Mouse (Mus musculus): ENCODE results near the gene Ccdc87. TPM values are rescaled to one million over a fixed set of nuclear protein-coding genes. Genes with fewer than 3 reads are reported as not detected.

The Ccdc87 gene
- polyA plus RNA-seq, 1 experiment from 2014 or later = not detected

DNA sequence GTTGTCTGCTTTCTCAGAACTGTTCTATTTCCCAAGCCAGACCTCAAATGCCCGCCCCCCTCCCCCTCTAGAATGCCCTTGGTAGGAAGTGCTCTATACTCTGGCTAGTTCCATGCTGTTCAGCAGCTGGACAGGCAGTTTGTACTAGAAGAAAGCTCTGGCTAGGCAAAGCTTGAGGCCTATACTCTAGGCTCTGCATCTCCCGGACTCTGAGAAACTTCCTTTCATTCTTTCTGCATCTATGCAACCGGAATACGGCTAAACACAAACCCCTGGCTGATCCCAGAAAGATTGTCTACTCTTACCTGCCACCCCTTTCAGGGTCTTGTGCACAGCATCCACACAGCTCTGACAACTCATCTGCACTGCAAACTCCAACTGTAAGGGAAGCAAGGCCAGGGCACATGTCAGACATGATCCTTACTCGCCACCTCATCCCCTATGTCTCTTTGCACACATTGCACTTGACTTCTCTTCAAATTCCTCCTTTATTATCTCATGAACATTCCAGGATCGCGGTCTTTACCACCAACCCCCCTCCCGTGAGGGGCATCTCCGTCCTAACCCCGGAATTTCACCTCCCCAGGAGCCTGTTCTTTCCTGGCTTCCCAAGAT is 533 bp upstream of the Ccdc87 start:
- H3K4me2 ChIP-seq (ENCODE audit: low read length) = peak overlapping the region; percentile 98
- 0 out of 2 replicates have a peak, but pooled peaks cover 2% of the 10 kb centered on the region for H3K36me3 ChIP-seq (ENCODE audit: control insufficient read depth, insufficient read depth, low read length)
- peaks cover 26% of the 10 kb centered on the region for H3K27me3 ChIP-seq (ENCODE audit: control insufficient read depth, insufficient read depth, low read length)
- whole genome bisulfite sequencing = 30% methylated on average over 10 of the region's 10 CpGs
- H3K9ac ChIP-seq (ENCODE audit: low read length) = peak overlapping the region; percentile 77
- H3K27ac ChIP-seq (replicated peaks in 1 of 2; ENCODE audit: control insufficient read depth in 1 of 2, insufficient read depth in 1 of 2, low read depth in 2 of 2, low read length in 2 of 2) = 0 out of 4 replicates have a peak overlapping the region, but pooled peaks have one; percentile 2 to 8
- no peak for ATAC-seq (ENCODE audit: insufficient number of reproducible peaks, insufficient read depth, low FRiP score, low read depth)
- H3K4me3 ChIP-seq (ENCODE audit: control insufficient read depth in 1 of 2, insufficient read depth in 1 of 2, low read depth in 1 of 2, low read length in 2 of 2) = peak overlapping the region; percentile 54 to 79
- peaks cover 3 to 11% of the 10 kb centered on the region in 2 experiments; a peak in 3 of 4 replicates for H3K4me1 ChIP-seq (ENCODE audit: control insufficient read depth in 2 of 2, insufficient read depth in 2 of 2, low read length in 2 of 2)
- no peaks in the 10 kb centered on the region for H3K9me3 ChIP-seq (ENCODE audit: control insufficient read depth, low read length)

GRCm38 (mm10) chr19:4840848-4841247 is 1.7 kb downstream of the Ccdc87 start:
- H3K9ac ChIP-seq (ENCODE audit: low read length) = no peak overlapping the region
- 72% methylated on average over 9 of the region's 9 CpGs for WGBS
- no peak for ATAC-seq (ENCODE audit: insufficient number of reproducible peaks, insufficient read depth, low FRiP score, low read depth)
- 0 out of 2 replicates have a peak, but pooled peaks cover 2% of the 10 kb centered on the region for H3K36me3 ChIP-seq (ENCODE audit: control insufficient read depth, insufficient read depth, low read length)
- H3K9me3 ChIP-seq (ENCODE audit: control insufficient read depth, low read length) = no peaks in the 10 kb centered on the region
- peaks cover 26% of the 10 kb centered on the region for H3K27me3 ChIP-seq (ENCODE audit: control insufficient read depth, insufficient read depth, low read length)
- H3K4me2 ChIP-seq (ENCODE audit: low read length) = no peak overlapping the region
- no peak overlapping the region for H3K27ac ChIP-seq (replicated peaks in 1 of 2; ENCODE audit: control insufficient read depth in 1 of 2, insufficient read depth in 1 of 2, low read depth in 2 of 2, low read length in 2 of 2)
- H3K4me1 ChIP-seq (ENCODE audit: control insufficient read depth in 2 of 2, insufficient read depth in 2 of 2, low read length in 2 of 2) = peaks cover 3 to 11% of the 10 kb centered on the region in 2 experiments; a peak in 3 of 4 replicates
- no peak overlapping the region for H3K4me3 ChIP-seq (ENCODE audit: control insufficient read depth in 1 of 2, insufficient read depth in 1 of 2, low read depth in 1 of 2, low read length in 2 of 2)

DNA sequence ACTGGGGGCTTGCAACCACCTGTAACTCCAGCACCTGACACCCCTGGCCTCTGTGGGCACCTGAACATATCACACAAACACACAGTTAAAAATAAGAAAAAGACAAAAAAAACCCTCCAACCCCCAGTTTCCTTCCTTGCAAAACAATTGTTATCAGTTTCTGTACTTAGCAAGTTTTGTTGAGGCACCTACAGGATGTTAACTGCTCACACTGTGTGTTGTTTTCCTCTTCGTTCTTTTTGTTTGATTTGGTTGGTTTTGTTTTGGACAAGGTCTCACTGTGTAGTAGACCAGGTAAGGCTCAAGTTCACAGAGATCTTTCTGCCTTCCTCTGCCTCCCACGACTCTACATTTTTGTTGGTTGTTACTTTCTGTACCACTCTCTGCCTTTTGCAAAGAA is 3.4 kb downstream of the Ccdc87 start:
- Histone ChIP-seq H3K4me2 (ENCODE audit: low read length) (no peak overlapping the region), H3K9ac (ENCODE audit: low read length) (no peak overlapping the region), H3K4me1 (ENCODE audit: control insufficient read depth in 2 of 2, insufficient read depth in 2 of 2, low read length in 2 of 2) (peaks cover 3 to 11% of the 10 kb centered on the region in 2 experiments; a peak in 3 of 4 replicates), H3K27me3 (ENCODE audit: control insufficient read depth, insufficient read depth, low read length) (peaks cover 26% of the 10 kb centered on the region), H3K36me3 (ENCODE audit: control insufficient read depth, insufficient read depth, low read length) (no peaks in the 10 kb centered on the region), H3K27ac (replicated peaks in 1 of 2; ENCODE audit: control insufficient read depth in 1 of 2, insufficient read depth in 1 of 2, low read depth in 2 of 2, low read length in 2 of 2) (no peak overlapping the region), H3K4me3 (ENCODE audit: control insufficient read depth in 1 of 2, insufficient read depth in 1 of 2, low read depth in 1 of 2, low read length in 2 of 2) (no peak overlapping the region), H3K9me3 (ENCODE audit: control insufficient read depth, low read length) (no peaks in the 10 kb centered on the region)
- ATAC-seq (ENCODE audit: insufficient number of reproducible peaks, insufficient read depth, low FRiP score, low read depth) = no peak
- 45% methylated on average over 2 of the region's 2 CpGs for WGBS

DNA sequence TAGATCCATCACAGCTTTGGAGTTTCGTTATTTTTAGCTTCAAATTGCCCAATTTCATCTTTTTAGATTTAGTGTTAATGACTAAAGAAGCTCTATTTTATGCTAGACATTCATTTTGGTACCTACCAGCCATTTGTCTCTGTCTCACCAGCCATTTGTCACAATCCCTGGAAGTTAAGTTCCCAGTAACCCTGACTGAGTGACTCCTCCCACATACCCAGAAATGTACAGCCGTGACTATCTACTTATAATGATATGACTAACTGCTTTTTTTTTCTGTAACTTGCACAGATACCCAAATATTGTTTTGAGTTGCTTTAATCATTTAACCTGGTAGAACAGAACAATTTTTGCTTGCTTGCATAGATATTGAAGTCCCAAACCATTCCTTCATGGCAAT is 6.7 kb downstream of the Ccdc87 start:
- H3K4me1 ChIP-seq (ENCODE audit: control insufficient read depth in 2 of 2, insufficient read depth in 2 of 2, low read length in 2 of 2) = no peaks in the 10 kb centered on the region
- ATAC-seq (ENCODE audit: insufficient number of reproducible peaks, insufficient read depth, low FRiP score, low read depth) = no peak
- H3K27me3 ChIP-seq (ENCODE audit: control insufficient read depth, insufficient read depth, low read length) = peaks cover 17% of the 10 kb centered on the region
- H3K4me3 ChIP-seq (ENCODE audit: control insufficient read depth in 1 of 2, insufficient read depth in 1 of 2, low read depth in 1 of 2, low read length in 2 of 2) = no peak overlapping the region
- H3K36me3 ChIP-seq (ENCODE audit: control insufficient read depth, insufficient read depth, low read length) = no peaks in the 10 kb centered on the region
- 59% methylated on average over 2 of the region's 2 CpGs for WGBS
- no peak overlapping the region for H3K9ac ChIP-seq (ENCODE audit: low read length)
- no peaks in the 10 kb centered on the region for H3K9me3 ChIP-seq (ENCODE audit: control insufficient read depth, low read length)
- H3K4me2 ChIP-seq (ENCODE audit: low read length) = no peak overlapping the region
- H3K27ac ChIP-seq (replicated peaks in 1 of 2; ENCODE audit: control insufficient read depth in 1 of 2, insufficient read depth in 1 of 2, low read depth in 2 of 2, low read length in 2 of 2) = no peak overlapping the region

DNA sequence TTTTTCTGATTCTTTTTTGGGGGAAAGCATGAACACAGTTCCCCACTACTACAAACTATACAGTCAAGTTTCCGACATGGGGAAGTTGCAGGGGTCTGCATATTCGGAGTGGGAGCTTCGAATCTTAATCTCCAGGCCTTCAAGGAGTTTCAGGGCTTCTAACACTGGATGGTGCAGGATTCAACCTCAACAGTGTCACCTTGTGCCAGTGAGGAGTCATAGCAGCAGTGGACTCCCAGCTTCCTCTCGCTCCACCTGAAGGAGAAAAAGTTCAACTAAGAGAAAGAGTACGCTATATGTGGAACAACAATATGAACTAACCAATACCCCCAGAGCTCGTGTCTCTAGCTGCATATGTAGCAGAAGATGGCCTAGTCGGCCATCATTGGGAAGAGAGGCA is 8.3 kb downstream of the Ccdc87 start:
- no peak overlapping the region for H3K4me3 ChIP-seq (ENCODE audit: control insufficient read depth in 1 of 2, insufficient read depth in 1 of 2, low read depth in 1 of 2, low read length in 2 of 2)
- no peak overlapping the region for H3K9ac ChIP-seq (ENCODE audit: low read length)
- H3K27me3 ChIP-seq (ENCODE audit: control insufficient read depth, insufficient read depth, low read length) = peaks cover 1% of the 10 kb centered on the region
- no peaks in the 10 kb centered on the region for H3K36me3 ChIP-seq (ENCODE audit: control insufficient read depth, insufficient read depth, low read length)
- no peaks in the 10 kb centered on the region for H3K4me1 ChIP-seq (ENCODE audit: control insufficient read depth in 2 of 2, insufficient read depth in 2 of 2, low read length in 2 of 2)
- no peak overlapping the region for H3K27ac ChIP-seq (replicated peaks in 1 of 2; ENCODE audit: control insufficient read depth in 1 of 2, insufficient read depth in 1 of 2, low read depth in 2 of 2, low read length in 2 of 2)
- WGBS = 23% methylated on average over 7 of the region's 7 CpGs
- ATAC-seq (ENCODE audit: insufficient number of reproducible peaks, insufficient read depth, low FRiP score, low read depth) = no peak
- H3K4me2 ChIP-seq (ENCODE audit: low read length) = no peak overlapping the region
- no peaks in the 10 kb centered on the region for H3K9me3 ChIP-seq (ENCODE audit: control insufficient read depth, low read length)

DNA sequence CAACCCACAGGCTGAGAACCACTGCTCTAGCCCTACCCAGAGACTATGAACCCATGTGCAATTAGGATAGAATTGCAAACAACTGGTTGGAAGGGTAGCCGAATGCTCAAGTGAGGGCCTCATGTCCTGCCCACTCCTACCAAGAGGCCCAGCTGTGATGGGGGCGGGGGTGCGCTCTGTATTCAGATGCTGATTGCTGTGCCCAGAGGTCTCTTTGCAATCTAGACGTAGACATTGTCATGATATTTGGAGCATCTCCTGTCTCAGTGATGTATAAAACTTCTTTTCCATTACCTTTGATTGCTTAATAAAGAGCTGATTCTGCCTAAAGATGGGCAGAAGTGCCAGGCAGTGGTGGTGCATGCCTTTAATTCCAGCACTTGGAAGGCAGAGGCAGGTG is 10.6 kb downstream of the Ccdc87 start:
- Histone ChIP-seq H3K27me3 (ENCODE audit: control insufficient read depth, insufficient read depth, low read length) (no peaks in the 10 kb centered on the region; the same call in 1 of the 2 replicates), H3K4me2 (ENCODE audit: low read length) (no peak overlapping the region), H3K9me3 (ENCODE audit: control insufficient read depth, low read length) (no peaks in the 10 kb centered on the region), H3K36me3 (ENCODE audit: control insufficient read depth, insufficient read depth, low read length) (no peaks in the 10 kb centered on the region), H3K4me1 (ENCODE audit: control insufficient read depth in 2 of 2, insufficient read depth in 2 of 2, low read length in 2 of 2) (peaks cover 0 to 3% of the 10 kb centered on the region in 2 experiments; a peak in 1 of 4 replicates), H3K27ac (replicated peaks in 1 of 2; ENCODE audit: control insufficient read depth in 1 of 2, insufficient read depth in 1 of 2, low read depth in 2 of 2, low read length in 2 of 2) (no peak overlapping the region), H3K4me3 (ENCODE audit: control insufficient read depth in 1 of 2, insufficient read depth in 1 of 2, low read depth in 1 of 2, low read length in 2 of 2) (no peak overlapping the region), H3K9ac (ENCODE audit: low read length) (no peak overlapping the region)
- ATAC-seq (ENCODE audit: insufficient number of reproducible peaks, insufficient read depth, low FRiP score, low read depth) = no peak
- WGBS = 55% methylated on average over 4 of the region's 4 CpGs

- no peaks in the 10 kb centered on the region; the same call in 1 of the 2 replicates for H3K27me3 ChIP-seq (ENCODE audit: control insufficient read depth, insufficient read depth, low read length)
- H3K4me3 ChIP-seq (ENCODE audit: control insufficient read depth in 1 of 2, insufficient read depth in 1 of 2, low read depth in 1 of 2, low read length in 2 of 2) = no peak overlapping the region
- no peaks in the 10 kb centered on the region for H3K9me3 ChIP-seq (ENCODE audit: control insufficient read depth, low read length)
- H3K4me2 ChIP-seq (ENCODE audit: low read length) = no peak overlapping the region
- no peak overlapping the region for H3K27ac ChIP-seq (replicated peaks in 1 of 2; ENCODE audit: control insufficient read depth in 1 of 2, insufficient read depth in 1 of 2, low read depth in 2 of 2, low read length in 2 of 2)
- H3K36me3 ChIP-seq (ENCODE audit: control insufficient read depth, insufficient read depth, low read length) = no peaks in the 10 kb centered on the region
- H3K9ac ChIP-seq (ENCODE audit: low read length) = no peak overlapping the region
- H3K4me1 ChIP-seq (ENCODE audit: control insufficient read depth in 2 of 2, insufficient read depth in 2 of 2, low read length in 2 of 2) = peaks cover under 1 to 3% of the 10 kb centered on the region in 2 experiments; a peak in 2 of 4 replicates
- no peak for ATAC-seq (ENCODE audit: insufficient number of reproducible peaks, insufficient read depth, low FRiP score, low read depth)
- 38% methylated on average over 5 of the region's 5 CpGs for WGBS
These were observed 11.1 kb downstream of the Ccdc87 start for GRCm38 (mm10) chr19:4850281-4850680.

All from heart, embryonic 14.5 days (tissue).